Mouse (Mus musculus) heart, embryonic 13.5 days (tissue): Measurements from ENCODE around the gene Dclre1a. TPM values are rescaled to one million over a fixed set of nuclear protein-coding genes. Genes with fewer than 3 reads are reported as not detected.

Source experiments
- ATAC-seq: fragments of 200-750 bp; cut with Nextera tagmentation; 2 replicates; pipeline ENCODE4 v1.8.0; 2017; ENCODE audit warnings: moderate TSS enrichment; ENCODE audit not compliant: insufficient number of reproducible peaks, low FRiP score, low TSS enrichment; ENCODE audit errors: extremely low read depth
- H3K27ac ChIP-seq: fragments of 300-500 bp; sonication (generic); replicated peaks from 2 replicates; pipeline ENCODE4 v1.5.1; 2015; ENCODE audit warnings: moderate library complexity, mild to moderate bottlenecking, inconsistent platforms
- H3K27me3 ChIP-seq: fragments of 300-500 bp; sonication (generic); replicated peaks from 2 replicates; pipeline ENCODE4 v1.6.1; 2015; ENCODE audit warnings: mild to moderate bottlenecking, inconsistent platforms
- H3K36me3 ChIP-seq: fragments of 300-500 bp; sonication (generic); 2 replicates; pipeline ENCODE4 v1.6.1; 2015; ENCODE audit warnings: mild to moderate bottlenecking, inconsistent platforms
- H3K4me1 ChIP-seq: fragments of 300-500 bp; sonication (generic); 2 replicates; pipeline ENCODE4 v1.6.1; 2015; ENCODE audit warnings: inconsistent platforms
- H3K4me2 ChIP-seq: fragments of 300-500 bp; sonication (generic); 2 replicates; pipeline ENCODE4 v1.6.1; 2015; ENCODE audit warnings: inconsistent platforms, mild to moderate bottlenecking, moderate library complexity
- H3K4me3 ChIP-seq: fragments of 300-500 bp; sonication (generic); 2 replicates; pipeline ENCODE4 v1.5.1; 2015; ENCODE audit warnings: moderate library complexity, mild to moderate bottlenecking, inconsistent platforms
- H3K9ac ChIP-seq: fragments of 300-500 bp; sonication (generic); 2 replicates; pipeline ENCODE4 v1.6.1; 2015; ENCODE audit warnings: inconsistent platforms, mild to moderate bottlenecking, moderate library complexity
- H3K9me3 ChIP-seq: fragments of 300-500 bp; sonication (generic); 2 replicates; pipeline ENCODE4 v1.6.1; 2016; ENCODE audit warnings: inconsistent platforms
- WGBS: fragments of 180-500 bp; shearing (Covaris S2); methylation state at CpG from one replicate; pipeline ENCODE4 v1.1.7; 2015; ENCODE audit warnings: mixed read lengths; 5-methylcytosine and 5-hydroxymethylcytosine counted together
- polyA plus RNA-seq: library from polyadenylated mRNA; unstranded; fragments of >200 nt; fragmentation: Nextera tagmentation; extraction: Ambion mirVana; gene quantifications from 2 replicates; pipeline ENCODE4 v1.2.1, GENCODE M21; 2015

Dclre1a gene
- polyA plus RNA-seq, 1 experiment from 2014 or later = 12.1 TPM

DNA sequence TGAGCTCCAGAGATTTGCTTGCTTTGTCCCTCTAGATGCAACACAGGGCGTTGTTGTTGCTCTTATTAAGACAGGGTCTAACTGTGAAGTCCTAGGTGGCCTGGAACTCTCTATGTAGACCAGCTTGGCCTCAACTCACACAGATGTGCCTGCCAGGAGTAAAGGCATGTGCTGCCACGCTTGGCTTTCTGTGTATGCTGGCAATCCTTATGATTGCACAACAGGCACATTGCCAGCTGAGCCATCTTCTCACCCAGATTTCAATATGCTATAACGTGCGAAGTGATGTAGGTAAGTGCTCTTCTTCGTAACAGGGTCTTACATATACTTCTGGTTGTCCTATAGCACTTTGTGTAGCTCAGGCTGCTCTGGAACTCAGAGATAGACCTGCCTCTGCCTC is 23.9 kb upstream of the Dclre1a start:
- H3K9ac ChIP-seq = no peak overlapping the region
- H3K4me3 ChIP-seq = no peak overlapping the region
- ATAC-seq = no peak
- H3K27me3 ChIP-seq = no peaks in the 10 kb centered on the region
- no peak overlapping the region for H3K4me2 ChIP-seq
- no peaks in the 10 kb centered on the region for H3K9me3 ChIP-seq
- peaks cover 15% of the 10 kb centered on the region for H3K4me1 ChIP-seq
- 87% methylated on average over 5 of the region's 5 CpGs for WGBS
- peaks cover 39% of the 10 kb centered on the region for H3K36me3 ChIP-seq
- no peak overlapping the region for H3K27ac ChIP-seq

DNA sequence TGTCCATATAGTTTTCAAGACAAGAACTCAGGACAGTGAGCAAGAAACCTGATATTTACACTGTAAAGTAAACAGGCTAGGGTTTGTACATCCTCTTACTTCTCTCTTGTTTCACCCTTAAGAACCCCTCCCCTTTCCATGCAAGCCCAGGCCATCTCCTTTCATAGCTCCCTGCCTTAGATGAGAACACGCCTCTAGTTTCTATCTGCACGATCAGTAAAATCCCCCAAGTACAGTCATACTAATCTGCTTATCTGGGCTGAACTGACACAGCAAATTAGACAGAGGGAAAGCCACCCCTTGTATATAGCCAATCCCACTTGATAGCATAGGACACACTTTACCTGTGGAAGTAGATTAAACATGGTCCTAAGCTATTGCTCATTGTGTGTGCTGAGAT is 23.2 kb upstream of the Dclre1a start:
- Histone ChIP-seq H3K9me3 (no peaks in the 10 kb centered on the region), H3K4me3 (no peak overlapping the region), H3K9ac (no peak overlapping the region), H3K36me3 (peaks cover 35% of the 10 kb centered on the region), H3K4me2 (no peak overlapping the region), H3K4me1 (peaks cover 15% of the 10 kb centered on the region), H3K27ac (no peak overlapping the region), H3K27me3 (no peaks in the 10 kb centered on the region)
- ATAC-seq = no peak
- WGBS = 73% methylated on average over 2 of the region's 2 CpGs

DNA sequence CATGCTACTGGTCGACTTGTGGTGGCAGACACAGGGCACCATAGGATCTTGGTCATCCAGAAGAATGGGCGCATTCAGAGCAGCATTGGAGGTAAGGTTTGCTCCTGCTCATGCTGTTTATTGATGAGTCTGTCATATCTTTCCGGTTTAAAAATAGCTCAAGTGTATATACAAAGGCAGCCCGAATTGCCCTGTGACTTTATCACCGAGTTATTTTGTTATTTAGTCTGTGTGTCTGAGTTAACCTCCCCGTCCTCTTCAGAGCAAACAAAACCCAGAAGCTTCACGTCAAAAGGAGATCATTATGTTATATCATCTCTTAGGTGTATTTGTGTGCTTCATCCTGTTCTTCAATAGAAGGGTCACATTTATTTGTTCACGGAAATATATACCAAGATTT is 22.8 kb upstream of the Dclre1a start:
- H3K9me3 ChIP-seq = no peaks in the 10 kb centered on the region
- no peak overlapping the region for H3K4me3 ChIP-seq
- peaks cover 15% of the 10 kb centered on the region for H3K4me1 ChIP-seq
- WGBS = 59% methylated on average over 8 of the region's 8 CpGs
- no peaks in the 10 kb centered on the region for H3K27me3 ChIP-seq
- H3K27ac ChIP-seq = no peak overlapping the region
- H3K36me3 ChIP-seq = peaks cover 31% of the 10 kb centered on the region
- no peak overlapping the region for H3K9ac ChIP-seq
- H3K4me2 ChIP-seq = no peak overlapping the region
- no peak for ATAC-seq

DNA sequence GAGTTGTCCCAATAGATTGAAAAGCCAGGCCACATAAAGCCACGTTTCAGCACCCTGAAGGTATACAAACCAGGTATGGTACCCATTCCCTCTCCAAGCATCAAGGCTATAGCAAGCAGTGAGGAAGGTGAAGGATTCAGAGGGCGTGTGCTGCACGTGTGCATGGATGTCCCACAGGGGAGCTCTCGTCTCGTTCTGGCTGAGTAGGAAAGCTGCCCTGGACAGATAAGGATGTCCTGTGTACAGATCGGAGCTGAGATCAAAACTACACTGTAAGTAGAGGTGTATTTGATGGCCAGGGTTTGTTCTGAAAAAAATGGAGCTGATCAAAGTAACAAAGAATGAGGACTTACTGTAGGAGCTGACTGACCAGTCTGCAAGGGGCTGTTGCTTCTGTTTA is 18.9 kb upstream of the Dclre1a start:
- peaks cover 19% of the 10 kb centered on the region for H3K36me3 ChIP-seq
- 78% methylated on average over 6 of the region's 6 CpGs for WGBS
- H3K9ac ChIP-seq = no peak overlapping the region
- H3K4me3 ChIP-seq = no peak overlapping the region
- no peaks in the 10 kb centered on the region for H3K9me3 ChIP-seq
- no peak for ATAC-seq
- no peak overlapping the region for H3K27ac ChIP-seq
- peaks cover 18% of the 10 kb centered on the region for H3K4me1 ChIP-seq
- no peaks in the 10 kb centered on the region for H3K27me3 ChIP-seq
- H3K4me2 ChIP-seq = no peak overlapping the region

DNA sequence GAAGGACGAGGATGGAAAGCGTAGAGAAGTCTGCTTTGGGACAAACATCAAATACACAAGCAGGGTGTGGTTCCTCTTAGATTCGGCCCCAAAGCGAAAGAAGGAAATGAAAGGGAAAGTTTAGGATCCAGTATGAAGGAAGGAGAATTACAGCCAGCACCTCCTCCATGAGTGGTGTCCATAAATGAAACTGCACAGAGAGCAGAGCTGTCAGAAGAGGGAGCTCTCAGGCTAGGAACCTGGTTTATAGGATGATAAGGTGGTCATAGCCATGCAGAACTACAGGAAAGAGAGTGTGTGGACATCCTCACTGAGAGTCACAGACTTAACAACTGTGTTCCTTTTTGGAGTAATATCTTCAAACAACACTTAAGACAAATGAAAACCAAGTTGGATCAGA is 18.0 kb upstream of the Dclre1a start:
- Histone ChIP-seq H3K9me3 (no peaks in the 10 kb centered on the region), H3K27ac (no peak overlapping the region), H3K36me3 (peaks cover 11% of the 10 kb centered on the region), H3K4me2 (no peak overlapping the region), H3K4me1 (peaks cover 20% of the 10 kb centered on the region), H3K27me3 (no peaks in the 10 kb centered on the region), H3K4me3 (no peak overlapping the region), H3K9ac (no peak overlapping the region)
- ATAC-seq = no peak
- WGBS = 82% methylated on average over 4 of the region's 4 CpGs

DNA sequence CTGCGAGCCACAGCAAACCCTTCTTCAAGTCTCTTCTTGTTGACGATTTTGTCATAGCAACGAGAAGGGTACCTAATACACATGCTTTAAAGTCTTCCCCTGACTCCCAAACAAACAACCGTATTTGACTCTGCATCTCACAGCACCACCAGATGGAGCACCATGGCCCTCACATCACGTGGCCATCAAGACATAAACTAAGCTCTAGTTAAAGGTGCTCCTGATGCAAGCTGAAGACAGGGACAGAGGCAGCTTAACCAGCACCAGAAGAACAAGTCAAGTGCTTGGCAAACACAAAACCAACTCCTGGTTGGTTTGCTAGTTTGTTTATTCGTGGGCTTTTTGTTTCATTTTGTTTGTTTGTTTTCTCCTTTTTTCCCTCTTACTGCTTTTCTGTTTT is 17.3 kb upstream of the Dclre1a start:
- H3K27me3 ChIP-seq = no peaks in the 10 kb centered on the region
- no peak overlapping the region for H3K4me3 ChIP-seq
- no peak for ATAC-seq
- H3K9me3 ChIP-seq = no peaks in the 10 kb centered on the region
- WGBS = 59% methylated on average over 6 of the region's 6 CpGs
- H3K27ac ChIP-seq = no peak overlapping the region
- no peak overlapping the region for H3K4me2 ChIP-seq
- peaks cover 4% of the 10 kb centered on the region; the same call in 1 of the 2 replicates for H3K36me3 ChIP-seq
- H3K9ac ChIP-seq = no peak overlapping the region
- H3K4me1 ChIP-seq = peaks cover 14% of the 10 kb centered on the region

DNA sequence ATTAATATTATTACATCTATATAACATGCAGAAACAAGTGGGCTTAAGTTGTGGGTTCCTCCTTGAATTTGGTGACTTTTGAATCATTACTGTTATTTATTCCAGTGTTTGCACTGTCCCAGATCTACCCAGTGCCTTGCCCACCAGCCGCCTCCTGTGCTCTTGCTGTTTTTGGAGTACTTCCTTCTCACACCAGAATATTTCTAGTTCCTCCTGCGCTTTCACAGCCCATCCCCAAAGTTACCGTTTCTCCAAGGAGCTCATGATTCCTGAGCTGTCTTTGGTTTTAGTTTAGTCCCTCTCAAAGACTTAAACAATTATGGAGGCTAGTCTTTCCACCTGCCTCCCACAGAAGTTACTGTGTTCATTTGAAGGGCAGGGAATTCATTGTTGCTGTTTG is 15.4 kb upstream of the Dclre1a start:
- Histone ChIP-seq H3K9me3 (no peaks in the 10 kb centered on the region), H3K27ac (no peak overlapping the region)
- WGBS = 84% methylated on average over 3 of the region's 3 CpGs

DNA sequence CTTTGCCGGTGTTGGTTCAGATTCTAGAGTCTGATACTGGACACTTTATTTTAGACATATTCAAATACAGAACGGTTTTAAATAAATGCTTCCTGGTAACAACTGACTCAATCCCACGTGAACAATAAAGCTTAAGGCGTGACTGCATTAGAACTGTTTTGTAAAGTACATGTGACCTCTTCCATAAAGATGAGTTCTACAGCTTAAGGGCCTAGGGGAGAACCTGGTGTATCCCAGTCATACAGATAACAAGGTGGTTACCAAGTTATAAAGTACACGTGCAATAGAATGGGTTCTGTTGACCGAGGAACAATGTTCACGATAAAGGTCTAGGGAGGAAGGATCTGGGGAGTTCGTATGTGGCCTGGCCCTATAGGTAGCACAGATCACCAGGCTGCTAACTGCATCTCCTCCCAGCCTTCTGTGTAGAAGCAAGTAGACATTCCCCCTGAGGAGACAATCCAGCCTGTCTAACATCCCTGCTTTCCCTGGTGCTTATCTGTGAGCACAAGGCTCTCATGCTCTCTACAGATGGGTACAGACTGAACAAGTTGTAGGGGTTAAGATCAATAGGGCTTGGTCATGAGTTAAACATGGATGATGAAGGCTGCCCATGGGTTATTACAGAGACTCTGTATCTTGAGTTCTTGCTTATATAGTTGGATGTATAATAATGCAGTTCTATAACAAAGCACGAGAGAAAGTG is 14.6 kb upstream of the Dclre1a start:
- Histone ChIP-seq H3K36me3 (peaks cover 18% of the 10 kb centered on the region), H3K4me2 (no peak overlapping the region), H3K4me3 (no peak overlapping the region), H3K27ac (no peak overlapping the region), H3K4me1 (peaks cover 27% of the 10 kb centered on the region), H3K9ac (no peak overlapping the region), H3K27me3 (no peaks in the 10 kb centered on the region), H3K9me3 (no peaks in the 10 kb centered on the region)
- 92% methylated on average over 9 of the region's 9 CpGs for WGBS
- ATAC-seq = no peak

More for the DNA sequence above, 15.4 kb upstream of the Dclre1a start:
- H3K4me2 ChIP-seq = no peak overlapping the region
- H3K27me3 ChIP-seq = no peaks in the 10 kb centered on the region
- H3K36me3 ChIP-seq = peaks cover 16% of the 10 kb centered on the region
- no peak overlapping the region for H3K4me3 ChIP-seq
- peaks cover 20% of the 10 kb centered on the region for H3K4me1 ChIP-seq
- no peak for ATAC-seq
- no peak overlapping the region for H3K9ac ChIP-seq

DNA sequence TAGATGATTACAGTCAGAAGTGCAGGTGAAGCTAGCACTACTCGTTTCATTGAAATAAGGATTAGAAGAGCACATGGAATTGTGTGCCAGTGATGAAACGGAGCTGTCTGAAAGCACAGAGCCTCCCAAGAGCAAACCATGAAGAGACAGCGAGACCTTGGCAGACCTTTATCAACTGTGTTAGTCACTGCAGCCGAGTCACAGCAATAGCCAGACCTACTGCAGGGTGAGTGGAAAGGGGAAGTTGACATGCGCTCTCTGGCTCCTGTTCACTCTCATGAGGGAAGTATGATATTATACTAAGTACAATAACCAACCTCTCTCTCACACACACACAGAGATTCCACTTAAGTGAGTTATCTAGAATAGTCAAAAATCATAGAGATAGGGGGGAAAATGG is 8.0 kb upstream of the Dclre1a start:
- Histone ChIP-seq H3K4me1 (peaks cover 26% of the 10 kb centered on the region), H3K4me3 (no peak overlapping the region), H3K27me3 (no peaks in the 10 kb centered on the region), H3K9ac (no peak overlapping the region), H3K4me2 (no peak overlapping the region), H3K27ac (peak overlapping the region; percentile 51), H3K9me3 (no peaks in the 10 kb centered on the region), H3K36me3 (peaks cover 57% of the 10 kb centered on the region)
- no peak for ATAC-seq
- WGBS = 31% methylated on average over 5 of the region's 5 CpGs

DNA sequence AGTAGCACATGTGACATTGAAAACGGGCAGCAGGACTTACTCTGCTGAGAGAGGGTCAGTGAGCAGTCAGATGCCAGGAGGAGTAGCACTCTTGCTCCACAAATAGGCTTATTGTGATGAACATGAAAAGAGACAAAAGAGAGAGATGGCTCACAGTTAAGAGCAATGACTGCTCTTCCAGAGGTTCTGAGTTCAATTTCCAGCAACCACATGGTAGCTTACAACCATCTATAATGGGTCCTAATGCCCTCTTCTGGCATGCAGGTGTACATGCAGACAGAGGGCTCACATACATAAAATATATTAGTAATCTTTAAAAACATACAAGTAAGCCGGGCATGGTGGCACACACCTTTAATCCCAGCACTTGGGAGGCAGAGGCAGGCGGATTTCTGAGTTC is 5.2 kb upstream of the Dclre1a start:
- Histone ChIP-seq H3K9me3 (no peaks in the 10 kb centered on the region), H3K27ac (no peak overlapping the region), H3K4me3 (no peak overlapping the region), H3K9ac (no peak overlapping the region), H3K36me3 (peaks cover 42% of the 10 kb centered on the region), H3K4me1 (peaks cover 30% of the 10 kb centered on the region), H3K27me3 (no peaks in the 10 kb centered on the region), H3K4me2 (no peak overlapping the region)
- ATAC-seq = no peak
- WGBS = 96% methylated on average over 3 of the region's 3 CpGs

DNA sequence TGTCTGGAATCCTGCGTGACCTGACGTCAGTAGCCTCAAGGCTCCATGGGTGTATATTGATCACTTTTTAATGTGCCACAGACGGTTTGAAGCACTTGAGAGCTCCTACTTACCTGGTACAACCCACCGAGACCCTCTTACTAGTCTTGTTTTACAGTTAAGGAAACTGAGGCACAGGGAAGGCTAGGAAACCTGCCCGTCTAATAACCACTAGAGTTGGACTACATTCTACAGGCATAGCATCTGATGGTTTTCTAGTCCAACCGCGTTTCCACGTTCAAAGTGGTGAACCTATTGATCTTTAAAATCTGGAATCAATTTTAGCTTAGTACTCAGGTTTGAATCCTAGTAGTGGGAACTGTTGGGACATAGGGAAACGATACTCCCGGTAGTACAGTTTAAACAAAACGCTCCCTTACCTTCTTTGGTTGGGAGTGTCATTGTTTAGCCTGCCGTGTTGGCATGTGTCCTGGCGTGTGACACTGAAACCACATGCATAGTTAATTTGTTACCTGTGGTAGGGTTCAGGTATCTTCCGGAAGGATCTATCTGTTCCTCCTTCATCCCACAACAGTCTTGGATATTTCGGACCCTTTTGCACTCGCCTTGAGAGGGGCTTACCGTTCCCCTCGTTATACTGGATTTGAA is 1.1 kb upstream of the Dclre1a start:
- no peak for ATAC-seq
- Histone ChIP-seq H3K9ac (peak overlapping the region; percentile 95), H3K4me3 (peak overlapping the region; percentile 81), H3K9me3 (no peaks in the 10 kb centered on the region), H3K27me3 (no peaks in the 10 kb centered on the region), H3K27ac (peak overlapping the region; percentile 94), H3K36me3 (peaks cover 38% of the 10 kb centered on the region), H3K4me1 (peaks cover 27% of the 10 kb centered on the region), H3K4me2 (peak overlapping the region; percentile 86)
- 21% methylated on average over 18 of the region's 18 CpGs for WGBS
